Mouse (Mus musculus) liver, postnatal 0 days (tissue): ENCODE results near the gene Dock1.

Experiments used
- CTCF ChIP-seq: sonication (generic); IDR thresholded peaks from 2 replicates; pipeline ENCODE4 v1.5.1; 2016; ENCODE audit warnings: antibody characterized with exemption, low read depth
- EP300 ChIP-seq: IDR thresholded peaks from 2 replicates; pipeline ENCODE4 v1.6.1; 2016; ENCODE audit warnings: antibody characterized with exemption, low read depth, mild to moderate bottlenecking

DNA sequence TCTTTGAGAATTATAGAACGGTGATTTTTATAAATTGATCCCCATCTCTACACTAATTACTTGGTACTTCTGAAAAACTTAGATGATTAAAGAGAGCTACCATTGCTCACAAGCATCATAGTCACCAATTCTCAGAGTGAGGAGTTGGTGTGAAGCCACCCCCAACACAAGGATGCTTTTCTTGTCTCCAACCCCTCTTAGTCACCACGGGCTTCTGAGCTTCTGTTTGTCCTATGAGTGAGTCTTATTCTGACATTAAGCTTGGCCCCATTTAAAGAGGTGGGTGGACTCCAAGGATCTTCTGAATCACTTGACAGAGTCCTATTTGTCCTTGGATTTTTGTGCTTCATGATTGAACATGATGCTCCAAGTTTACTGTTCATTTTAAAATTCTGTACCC lies 551.0 kb downstream of the Dock1 start:
- TF ChIP-seq CTCF (no peak), EP300 (no peak)
